16 mouse cellular contexts compared by ENCODE assay signal in the genomic region with DNA sequence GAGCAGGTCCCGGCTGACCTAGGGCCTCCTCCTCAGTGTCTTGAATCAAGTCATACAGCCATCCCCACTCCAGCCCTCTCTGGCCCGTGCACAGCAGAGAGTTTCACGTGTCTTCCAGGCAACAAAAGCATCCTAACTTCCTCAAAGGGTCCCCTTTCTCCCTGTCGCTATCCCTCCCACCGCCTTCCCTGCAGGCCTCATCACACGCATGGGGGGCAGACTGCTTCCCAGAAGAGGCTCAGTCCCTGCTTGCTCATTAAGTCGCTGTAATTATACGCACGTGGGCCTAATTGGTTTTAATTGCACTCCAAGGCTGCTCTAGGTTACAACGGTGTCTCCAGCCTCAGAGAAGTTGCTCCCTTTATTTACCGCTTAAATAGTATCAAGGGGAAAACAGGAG.
DNase-seq lines count a peak whose midpoint lies in the region; ATAC-seq lines count a peak whose summit lies in the region.
"Had no signal": no experiment of that assay in that cellular context is flagged by ENCODE, and none has a peak within 500 bp of the region (broad histone marks: within the 10 kb centered on the region; RNA-seq: fewer than 3 reads in every experiment).

No protein-coding gene starts in this region.

- H3K4me1 ChIP-seq in hindbrain, embryonic 13.5 days (replicated peaks): peaks cover 21% of the 10 kb centered on the region
- H3K4me1 ChIP-seq in hindbrain, embryonic 12.5 days: peaks cover 16% of the 10 kb centered on the region; the same call in 1 of the 2 replicates
- no peaks in the 10 kb centered on the region for H3K4me1 ChIP-seq in embryonic facial prominence, embryonic 14.5 days (ENCODE audit: control insufficient read depth, insufficient read depth, low read length)
- peaks cover 9% of the 10 kb centered on the region for H3K4me1 ChIP-seq in forebrain, embryonic 14.5 days (ENCODE audit: control insufficient read depth, insufficient read depth, low read length)
- H3K4me1 ChIP-seq: midbrain, embryonic 15.5 days had no signal

- no peak for DNase-seq in embryonic facial prominence, embryonic 14.5 days (ENCODE audit: low spot score)
- peak; percentile 74 for DNase-seq in forebrain, embryonic 14.5 days (ENCODE audit: low spot score)
- DNase-seq in retina, postnatal 1 day: peak; percentile 88
- no peak for DNase-seq in kidney, adult 11 months
- no peak for DNase-seq in cerebellum, adult 11-12 months
- DNase-seq: heart, postnatal 36 days; lung, embryonic 14.5 days had no signal

- no peak overlapping the region for H3K4me3 ChIP-seq in hindbrain, embryonic 13.5 days
- H3K4me3 ChIP-seq in hindbrain, embryonic 12.5 days: no peak overlapping the region
- no peak overlapping the region for H3K4me3 ChIP-seq in embryonic facial prominence, embryonic 14.5 days (ENCODE audit: low read depth, low read length)
- no peak overlapping the region for H3K4me3 ChIP-seq in forebrain, embryonic 14.5 days (ENCODE audit: low read depth, low read length)
- H3K4me3 ChIP-seq: erythroblast, embryonic 14.5 days; heart, embryonic 15.5 days; limb, embryonic 15.5 days; midbrain, embryonic 15.5 days had no signal

- peak; percentile 32; the same call in 1 of the 2 replicates for ATAC-seq in hindbrain, embryonic 13.5 days (ENCODE audit: low FRiP score)
- ATAC-seq in hindbrain, embryonic 12.5 days (ENCODE audit: low FRiP score): no peak
- ATAC-seq in embryonic facial prominence, embryonic 14.5 days (ENCODE audit: low read depth): peak; percentile 66
- ATAC-seq in forebrain, embryonic 14.5 days: peak; percentile 72; the same call in 1 of the 2 replicates
- ATAC-seq: CD4-positive, CD25-positive, alpha-beta regulatory T cell, adult 4 months; hindbrain, postnatal 0 days; midbrain, embryonic 15.5 days had no signal

- H3K27ac ChIP-seq in hindbrain, embryonic 13.5 days: no peak overlapping the region
- H3K27ac ChIP-seq in hindbrain, embryonic 12.5 days: no peak overlapping the region
- no peak overlapping the region for H3K27ac ChIP-seq in embryonic facial prominence, embryonic 14.5 days (replicated peaks; ENCODE audit: low read depth, low read length)
- H3K27ac ChIP-seq in forebrain, embryonic 14.5 days (ENCODE audit: low read depth, low read length): no peak overlapping the region
- H3K27ac ChIP-seq: heart, embryonic 15.5 days; hindbrain, postnatal 0 days; limb, embryonic 15.5 days; liver, embryonic 14.5 days; midbrain, embryonic 15.5 days had no signal

- H3K9me3 ChIP-seq in hindbrain, embryonic 13.5 days: no peaks in the 10 kb centered on the region
- H3K9me3 ChIP-seq in hindbrain, embryonic 12.5 days (replicated peaks): no peaks in the 10 kb centered on the region
- no peaks in the 10 kb centered on the region for H3K9me3 ChIP-seq in embryonic facial prominence, embryonic 14.5 days (ENCODE audit: control insufficient read depth, low read length)
- no peaks in the 10 kb centered on the region for H3K9me3 ChIP-seq in forebrain, embryonic 14.5 days (replicated peaks; ENCODE audit: control insufficient read depth, low read length)
- H3K9me3 ChIP-seq: heart, embryonic 15.5 days; limb, embryonic 15.5 days; midbrain, embryonic 15.5 days had no signal

- 44% methylated on average over 11 of the region's 11 CpGs for WGBS in hindbrain, embryonic 13.5 days
- WGBS in hindbrain, embryonic 12.5 days: 55% methylated on average over 11 of the region's 11 CpGs
- 41% methylated on average over 11 of the region's 11 CpGs for WGBS in embryonic facial prominence, embryonic 14.5 days
- WGBS in forebrain, embryonic 14.5 days: 8% methylated on average over 11 of the region's 11 CpGs

- no peaks in the 10 kb centered on the region for H3K36me3 ChIP-seq in hindbrain, embryonic 13.5 days
- H3K36me3 ChIP-seq in hindbrain, embryonic 12.5 days: no peaks in the 10 kb centered on the region
- no peaks in the 10 kb centered on the region for H3K36me3 ChIP-seq in embryonic facial prominence, embryonic 14.5 days (ENCODE audit: control insufficient read depth, insufficient read depth, low read length)
- no peaks in the 10 kb centered on the region for H3K36me3 ChIP-seq in forebrain, embryonic 14.5 days (ENCODE audit: control insufficient read depth, insufficient read depth, low read length)
- H3K36me3 ChIP-seq: heart, embryonic 15.5 days; limb, embryonic 15.5 days; midbrain, embryonic 15.5 days had no signal

- H3K4me2 ChIP-seq in hindbrain, embryonic 13.5 days: no peak overlapping the region
- H3K4me2 ChIP-seq in hindbrain, embryonic 12.5 days (replicated peaks): no peak overlapping the region
- no peak overlapping the region for H3K4me2 ChIP-seq in embryonic facial prominence, embryonic 14.5 days (ENCODE audit: low read depth, low read length)
- no peak overlapping the region for H3K4me2 ChIP-seq in forebrain, embryonic 14.5 days (ENCODE audit: low read length)
- H3K4me2 ChIP-seq: heart, embryonic 15.5 days; limb, embryonic 15.5 days; lung, embryonic 14.5 days; midbrain, embryonic 15.5 days had no signal

- no peak overlapping the region for H3K9ac ChIP-seq in hindbrain, embryonic 13.5 days
- H3K9ac ChIP-seq in hindbrain, embryonic 12.5 days: no peak overlapping the region
- no peak overlapping the region for H3K9ac ChIP-seq in embryonic facial prominence, embryonic 14.5 days (ENCODE audit: low read depth, low read length)
- no peak overlapping the region for H3K9ac ChIP-seq in forebrain, embryonic 14.5 days (ENCODE audit: low read length)
- H3K9ac ChIP-seq: heart, embryonic 15.5 days; limb, embryonic 15.5 days; liver, embryonic 14.5 days; lung, embryonic 14.5 days; midbrain, embryonic 15.5 days had no signal

- H3K27me3 ChIP-seq in hindbrain, embryonic 13.5 days: no peaks in the 10 kb centered on the region
- no peaks in the 10 kb centered on the region for H3K27me3 ChIP-seq in hindbrain, embryonic 12.5 days
- no peaks in the 10 kb centered on the region for H3K27me3 ChIP-seq in embryonic facial prominence, embryonic 14.5 days (replicated peaks; ENCODE audit: control insufficient read depth, insufficient read depth, low read length)
- no peaks in the 10 kb centered on the region for H3K27me3 ChIP-seq in forebrain, embryonic 14.5 days (replicated peaks; ENCODE audit: control insufficient read depth, insufficient read depth, low read length)
- H3K27me3 ChIP-seq: heart, embryonic 15.5 days; limb, embryonic 15.5 days had no signal

Comparison
In these comparisons a context has a peak if more than half of its experiments do, and no peak if none do; other contexts are left out.
1. DNase-seq: peak in forebrain, embryonic 14.5 days (single experiment) and retina, postnatal 1 day (single experiment); none in embryonic facial prominence, embryonic 14.5 days (single experiment), kidney, adult 11 months (single experiment) and cerebellum, adult 11-12 months (single experiment).